Mouse (Mus musculus) stomach, embryonic 15.5 days (tissue): ENCODE measurements around the gene Tuba1c. TPM values are rescaled to one million over a fixed set of nuclear protein-coding genes. Genes with fewer than 3 reads are reported as not detected.

Experiments
- ATAC-seq: fragments of 200-750 bp; cut with Nextera tagmentation; 2 replicates; pipeline ENCODE4 v1.8.0; 2017; ENCODE audit warnings: low read depth, moderate number of reproducible peaks, moderate TSS enrichment; ENCODE audit not compliant: insufficient read depth, low FRiP score
- H3K27ac ChIP-seq: fragments of 300-500 bp; sonication (generic); 2 replicates; pipeline ENCODE4 v1.5.1; 2015; ENCODE audit warnings: mild to moderate bottlenecking, inconsistent platforms
- H3K27me3 ChIP-seq: fragments of 300-500 bp; sonication (generic); replicated peaks from 2 replicates; pipeline ENCODE4 v1.6.1; 2015; ENCODE audit warnings: inconsistent platforms
- H3K36me3 ChIP-seq: fragments of 300-500 bp; sonication (generic); 2 replicates; pipeline ENCODE4 v1.6.1; 2015; ENCODE audit warnings: inconsistent platforms
- H3K4me1 ChIP-seq: fragments of 300-500 bp; sonication (generic); 2 replicates; pipeline ENCODE4 v1.6.1; 2015; ENCODE audit warnings: inconsistent platforms
- H3K4me2 ChIP-seq: fragments of 300-500 bp; sonication (generic); 2 replicates; pipeline ENCODE4 v1.6.1; 2015; ENCODE audit warnings: mild to moderate bottlenecking, inconsistent platforms
- H3K4me3 ChIP-seq: fragments of 300-500 bp; sonication (generic); replicated peaks from 2 replicates; pipeline ENCODE4 v1.5.1; 2015; ENCODE audit warnings: inconsistent platforms
- H3K9ac ChIP-seq: fragments of 300-500 bp; sonication (generic); 2 replicates; pipeline ENCODE4 v1.6.1; 2015; ENCODE audit warnings: inconsistent platforms
- H3K9me3 ChIP-seq: fragments of 300-500 bp; sonication (generic); 2 replicates; pipeline ENCODE4 v1.6.1; 2016; ENCODE audit warnings: inconsistent platforms
- WGBS: fragments of 180-500 bp; shearing (Covaris S2); methylation state at CpG from one replicate; pipeline ENCODE4 v1.1.7; 2015; 5-methylcytosine and 5-hydroxymethylcytosine counted together
- polyA plus RNA-seq: library from polyadenylated mRNA; unstranded; fragments of >200 nt; fragmentation: Nextera tagmentation; extraction: Ambion mirVana; gene quantifications from 2 replicates; pipeline ENCODE4 v1.2.1, GENCODE M21; 2015

The Tuba1c gene
- 196 and 204 TPM in 2 replicates for polyA plus RNA-seq

GRCm38 (mm10) chr15:99029619-99030584 is at the start of gene Tuba1c:
TSS of gene Tuba1c (plus strand) at chr15:99029891.
- H3K4me3 ChIP-seq = peak within 1 kb of the TSS; percentile 63
- peaks cover 5% of the 10 kb centered on the region for H3K36me3 ChIP-seq
- ATAC-seq = peak; percentile 95
- under 1% methylated on average over 52 of the region's 52 CpGs for WGBS
- peak within 1 kb of the TSS; percentile 84 for H3K4me2 ChIP-seq
- H3K4me1 ChIP-seq = peaks cover 22% of the 10 kb centered on the region; the same call in 1 of the 2 replicates
- H3K27me3 ChIP-seq = no peaks in the 10 kb centered on the region
- peak within 1 kb of the TSS; percentile 60 for H3K9ac ChIP-seq
- peak within 1 kb of the TSS; percentile 94 for H3K27ac ChIP-seq
- no peaks in the 10 kb centered on the region for H3K9me3 ChIP-seq

GRCm38 (mm10) chr15:98980012-98980614 is 49.6 kb upstream of the Tuba1c start:
- no peaks in the 10 kb centered on the region for H3K36me3 ChIP-seq
- no peak overlapping the region for H3K4me3 ChIP-seq
- H3K27me3 ChIP-seq = no peaks in the 10 kb centered on the region
- H3K9ac ChIP-seq = no peak overlapping the region
- no peak overlapping the region for H3K27ac ChIP-seq
- WGBS = 57% methylated on average over 7 of the region's 7 CpGs
- no peaks in the 10 kb centered on the region for H3K4me1 ChIP-seq
- no peak for ATAC-seq
- no peaks in the 10 kb centered on the region for H3K9me3 ChIP-seq
- H3K4me2 ChIP-seq = no peak overlapping the region

GRCm38 (mm10) chr15:98982100-98982499 is 47.6 kb upstream of the Tuba1c start:
- H3K9ac ChIP-seq = no peak overlapping the region
- H3K9me3 ChIP-seq = no peaks in the 10 kb centered on the region
- 0 out of 2 replicates have a peak, but pooled peaks cover 3% of the 10 kb centered on the region for H3K4me1 ChIP-seq
- no peak overlapping the region for H3K4me3 ChIP-seq
- ATAC-seq = no peak
- WGBS = 80% methylated on average over 6 of the region's 6 CpGs
- H3K27ac ChIP-seq = no peak overlapping the region
- H3K36me3 ChIP-seq = no peaks in the 10 kb centered on the region
- H3K27me3 ChIP-seq = no peaks in the 10 kb centered on the region
- no peak overlapping the region for H3K4me2 ChIP-seq

GRCm38 (mm10) chr15:98983431-98984081 is 46.1 kb upstream of the Tuba1c start:
- peak overlapping the region; percentile 26; the same call in 1 of the 2 replicates for H3K27ac ChIP-seq
- no peak for ATAC-seq

GRCm38 (mm10) chr15:98984681-98985080 is 45.0 kb upstream of the Tuba1c start:
- 55% methylated on average over 6 of the region's 6 CpGs for WGBS
- Histone ChIP-seq H3K4me3 (no peak overlapping the region), H3K4me2 (peak overlapping the region; percentile 52; the same call in 1 of the 2 replicates), H3K27me3 (no peaks in the 10 kb centered on the region), H3K27ac (peak overlapping the region; percentile 87), H3K9ac (no peak overlapping the region), H3K9me3 (no peaks in the 10 kb centered on the region), H3K4me1 (0 out of 2 replicates have a peak, but pooled peaks cover 4% of the 10 kb centered on the region), H3K36me3 (no peaks in the 10 kb centered on the region)
- ATAC-seq = no peak

More at GRCm38 (mm10) chr15:98983431-98984081, 46.1 kb upstream of the Tuba1c start:
- Histone ChIP-seq H3K4me1 (0 out of 2 replicates have a peak, but pooled peaks cover 4% of the 10 kb centered on the region), H3K27me3 (no peaks in the 10 kb centered on the region), H3K36me3 (no peaks in the 10 kb centered on the region), H3K4me3 (no peak overlapping the region), H3K9me3 (no peaks in the 10 kb centered on the region), H3K9ac (no peak overlapping the region), H3K4me2 (no peak overlapping the region)
- 49% methylated on average over 16 of the region's 16 CpGs for WGBS

DNA sequence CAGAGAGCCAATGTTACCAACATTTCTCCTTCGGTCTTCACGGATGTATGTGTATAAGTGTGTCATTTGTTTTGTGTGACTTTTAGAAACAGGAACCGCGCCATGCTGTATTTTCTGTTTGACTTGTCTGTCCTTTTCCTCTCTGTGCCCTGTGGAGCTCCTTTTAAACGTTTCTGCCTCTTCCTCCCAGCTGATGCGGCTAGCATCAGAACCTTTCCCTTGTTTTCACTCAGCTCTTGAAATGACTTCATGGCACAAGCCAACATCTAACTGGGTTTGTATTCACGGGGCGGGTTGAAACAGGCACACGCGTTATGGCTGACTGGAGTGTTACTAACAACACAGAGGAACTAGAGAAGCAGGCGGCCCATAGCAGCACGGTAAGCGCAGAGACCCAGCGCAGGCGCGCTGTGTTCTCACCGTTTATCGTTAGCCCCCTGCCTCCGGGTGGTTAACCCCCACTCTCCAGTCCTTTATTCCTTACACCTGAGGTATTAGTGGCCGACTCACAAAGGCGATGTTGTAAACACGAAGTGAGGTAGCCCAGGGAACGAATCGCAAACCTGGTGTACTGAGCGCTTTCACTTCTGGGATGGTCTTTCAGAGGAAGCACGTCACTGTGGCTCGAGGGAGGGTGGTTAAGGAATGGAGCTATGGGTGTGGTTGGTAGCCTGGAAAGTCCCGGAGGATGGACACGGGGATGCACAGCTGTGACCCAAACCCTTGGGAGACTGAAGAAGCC is 44.3 kb upstream of the Tuba1c start:
- Histone ChIP-seq H3K4me3 (peak overlapping the region; percentile 53), H3K4me2 (peak overlapping the region; percentile 52), H3K27me3 (no peaks in the 10 kb centered on the region), H3K27ac (peak overlapping the region; percentile 87), H3K4me1 (0 out of 2 replicates have a peak, but pooled peaks cover 8% of the 10 kb centered on the region), H3K9me3 (no peaks in the 10 kb centered on the region), H3K36me3 (no peaks in the 10 kb centered on the region), H3K9ac (peak overlapping the region; percentile 21; the same call in 1 of the 2 replicates)
- 3% methylated on average over 29 of the region's 29 CpGs for WGBS
- ATAC-seq = peak; percentile 76; the same call in 1 of the 2 replicates

GRCm38 (mm10) chr15:98985982-98986715 is 43.5 kb upstream of the Tuba1c start:
- H3K4me3 ChIP-seq = peak overlapping the region; percentile 53
- WGBS = 42% methylated on average over 12 of the region's 12 CpGs
- peak overlapping the region; percentile 52 for H3K4me2 ChIP-seq
- 0 out of 2 replicates have a peak overlapping the region, but pooled peaks have one; percentile 21 for H3K9ac ChIP-seq
- no peak for ATAC-seq
- peak overlapping the region; percentile 87 for H3K27ac ChIP-seq
- H3K9me3 ChIP-seq = no peaks in the 10 kb centered on the region
- H3K4me1 ChIP-seq = 0 out of 2 replicates have a peak, but pooled peaks cover 10% of the 10 kb centered on the region
- H3K27me3 ChIP-seq = no peaks in the 10 kb centered on the region
- H3K36me3 ChIP-seq = no peaks in the 10 kb centered on the region

DNA sequence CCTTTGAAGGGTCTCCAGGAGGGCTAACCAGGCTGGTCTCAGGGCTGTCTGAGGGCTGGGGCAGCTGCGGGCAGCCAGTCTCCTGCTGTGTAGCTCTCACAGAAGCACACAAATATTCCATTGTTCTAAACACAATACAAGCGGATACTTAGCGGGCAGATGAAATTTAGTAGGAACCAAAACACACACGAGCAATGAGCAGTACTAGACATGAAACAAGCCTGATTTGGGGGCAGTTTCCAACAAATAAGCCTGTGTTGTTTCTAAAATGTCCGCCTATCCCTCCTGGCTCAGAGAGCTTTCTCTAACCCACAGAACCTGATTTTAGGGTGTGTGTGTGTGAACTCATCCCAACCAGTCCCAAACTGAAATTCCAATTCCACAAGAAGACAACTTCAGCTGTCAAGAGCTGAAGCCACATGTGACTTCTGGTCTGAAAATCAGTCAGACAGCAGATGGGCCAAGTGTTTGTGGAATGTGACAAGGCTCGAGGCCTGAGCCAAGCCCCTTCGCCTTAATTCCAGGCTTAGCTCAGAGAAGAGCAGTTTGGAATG is 42.5 kb upstream of the Tuba1c start:
- ATAC-seq = no peak
- no peak overlapping the region; the same call in 1 of the 2 replicates for H3K4me2 ChIP-seq
- H3K27me3 ChIP-seq = no peaks in the 10 kb centered on the region
- no peak overlapping the region for H3K9ac ChIP-seq
- peak overlapping the region; percentile 87 for H3K27ac ChIP-seq
- 36% methylated on average over 7 of the region's 7 CpGs for WGBS
- no peaks in the 10 kb centered on the region for H3K9me3 ChIP-seq
- peaks cover 16% of the 10 kb centered on the region; the same call in 1 of the 2 replicates for H3K4me1 ChIP-seq
- no peak overlapping the region for H3K4me3 ChIP-seq
- no peaks in the 10 kb centered on the region for H3K36me3 ChIP-seq

GRCm38 (mm10) chr15:98987661-98988181 is 42.0 kb upstream of the Tuba1c start:
- H3K9ac ChIP-seq = no peak overlapping the region
- H3K27me3 ChIP-seq = no peaks in the 10 kb centered on the region
- peaks cover 16% of the 10 kb centered on the region; the same call in 1 of the 2 replicates for H3K4me1 ChIP-seq
- H3K4me2 ChIP-seq = no peak overlapping the region
- 59% methylated on average over 8 of the region's 8 CpGs for WGBS
- no peaks in the 10 kb centered on the region for H3K36me3 ChIP-seq
- H3K4me3 ChIP-seq = no peak overlapping the region
- H3K9me3 ChIP-seq = no peaks in the 10 kb centered on the region
- peak overlapping the region; percentile 87 for H3K27ac ChIP-seq
- ATAC-seq = no peak

DNA sequence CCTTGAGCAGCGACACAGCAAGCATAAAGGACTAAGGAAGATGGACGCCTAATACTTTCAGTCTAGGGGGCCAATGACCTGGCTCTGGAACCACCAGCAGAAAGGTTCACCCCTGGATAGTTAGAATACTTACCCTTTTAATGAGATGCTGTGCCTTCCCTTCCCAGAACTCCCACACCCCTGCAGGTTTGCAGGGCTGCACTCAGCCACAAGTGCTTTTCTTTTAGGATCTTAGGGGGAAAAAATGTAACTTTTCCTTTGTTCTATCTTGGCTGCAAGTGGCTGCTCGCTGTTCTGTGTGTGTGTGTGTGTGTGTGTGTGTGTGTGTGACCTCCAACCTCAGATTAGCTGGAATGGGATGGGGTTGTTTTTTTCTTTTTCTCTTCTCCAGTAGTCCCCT is 40.9 kb upstream of the Tuba1c start:
- WGBS = 76% methylated on average over 3 of the region's 3 CpGs
- H3K4me3 ChIP-seq = no peak overlapping the region
- H3K9me3 ChIP-seq = no peaks in the 10 kb centered on the region
- peaks cover 16% of the 10 kb centered on the region; the same call in 1 of the 2 replicates for H3K4me1 ChIP-seq
- no peak overlapping the region for H3K4me2 ChIP-seq
- H3K36me3 ChIP-seq = no peaks in the 10 kb centered on the region
- ATAC-seq = no peak
- H3K9ac ChIP-seq = no peak overlapping the region
- H3K27me3 ChIP-seq = no peaks in the 10 kb centered on the region
- H3K27ac ChIP-seq = no peak overlapping the region
